Mouse (Mus musculus) cortical plate, adult 2 months (tissue): Measurements from ENCODE around the gene Exosc10.

Experiments
- CTCF ChIP-seq: fragments of 200-500 bp; IDR thresholded peaks from 2 replicates; pipeline ENCODE4 v1.5.1; 2011; ENCODE audit warnings: mild to moderate bottlenecking, control low read depth, low read length; ENCODE audit not compliant: insufficient read depth; ENCODE audit errors: extremely low read depth
- POLR2A ChIP-seq: fragments of 200-500 bp; IDR thresholded peaks from 2 replicates; pipeline ENCODE4 v1.6.1; 2011; ENCODE audit warnings: mild to moderate bottlenecking, low read length, control low read depth; ENCODE audit not compliant: insufficient read depth; ENCODE audit errors: extremely low read depth

- TF ChIP-seq CTCF (no peak), POLR2A (no peak)
Observed at GRCm38 (mm10) chr4:148595916-148596315, 37.7 kb downstream of the Exosc10 start.
